Mouse (Mus musculus): Measurements from ENCODE around the gene Dguok.

DNA sequence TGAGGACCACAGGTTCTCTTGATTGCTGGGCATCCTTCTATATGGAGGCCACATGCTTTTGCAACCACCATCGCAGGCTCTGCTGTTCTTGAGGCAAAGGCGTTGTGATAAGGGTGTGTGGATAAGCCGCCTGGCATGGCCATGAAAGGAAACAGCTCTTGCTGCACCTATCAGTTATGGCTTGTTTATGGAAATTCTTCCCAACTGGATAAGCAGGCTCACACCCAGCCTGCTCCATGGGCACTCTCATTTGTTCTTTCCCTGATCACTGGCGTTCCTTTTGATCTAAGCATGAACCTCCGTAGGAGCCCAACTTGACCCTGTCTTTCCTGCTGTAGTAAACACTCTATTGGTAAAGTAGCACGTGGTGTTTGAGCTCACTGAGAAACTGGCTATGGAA, 15.0 kb upstream of the Dguok start:
- TF ChIP-seq CTCF (IDR thresholded peaks at IDR 0.05; ENCODE audit: insufficient read depth, low read length) (no peak), POLR2A (IDR thresholded peaks at IDR 0.05; ENCODE audit: borderline replicate concordance, extremely low read depth, low read depth, low read length) (no peak)

Measured in lung, adult 2 months (tissue).